Mouse (Mus musculus): Measurements from ENCODE around the gene Maml1. TPM values are rescaled to one million over a fixed set of nuclear protein-coding genes. Genes with fewer than 3 reads are reported as not detected.
A peak's percentile ranks its signal among the peaks of the same experiment; 100 is the strongest.
"Not testable (repeated sequence)": the region's sequence is repeated elsewhere in the genome, so short reads cannot be mapped to it uniquely, and the experiment has no call there.

The Maml1 gene
- polyA plus RNA-seq, 1 experiment from 2014 or later, result 5.6 TPM

DNA sequence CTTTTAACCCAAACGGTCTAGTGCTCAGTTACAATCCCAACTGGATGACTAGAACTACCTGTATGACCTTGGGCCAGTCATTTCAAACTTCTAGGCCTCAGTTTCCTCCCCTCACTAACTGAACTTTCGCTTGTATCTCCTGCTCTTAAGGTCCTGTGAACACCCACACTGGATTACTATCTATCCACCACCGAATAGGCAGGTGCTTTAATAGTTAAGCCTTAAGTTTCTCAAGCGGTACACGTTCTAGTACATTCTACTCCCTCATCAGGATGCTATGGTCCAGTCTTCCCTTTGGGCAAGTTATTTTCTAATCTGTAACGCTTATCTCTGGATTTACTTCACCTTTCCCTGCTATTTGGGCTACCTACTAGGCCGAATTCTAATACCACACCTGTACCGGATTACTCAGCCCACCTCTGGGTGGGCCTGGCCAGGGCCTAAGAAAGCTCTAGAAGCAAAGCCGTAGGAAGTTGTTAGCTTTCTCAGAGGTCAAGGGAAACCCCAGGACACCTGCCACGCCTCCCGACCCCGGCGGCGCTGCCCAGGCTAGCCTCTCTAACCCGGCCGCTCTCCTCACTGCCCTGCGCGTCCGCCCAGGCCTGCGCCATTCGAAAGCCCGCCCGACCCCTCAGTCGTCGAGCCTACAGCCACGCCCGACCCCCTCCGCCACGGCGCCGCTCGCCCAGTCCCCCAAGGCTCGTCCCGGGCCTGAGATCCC, 32.8 kb upstream of the Maml1 start:
- no peaks in the 10 kb centered on the region; the same call in 1 of the 2 replicates for H3K36me3 ChIP-seq (ENCODE audit: control insufficient read depth, insufficient read depth, low read length)
- peak overlapping the region; percentile 94 for H3K9ac ChIP-seq (ENCODE audit: low read depth, low read length)
- peak; percentile 51 for ATAC-seq (replicated peaks; ENCODE audit: low FRiP score)
- peaks cover 28% of the 10 kb centered on the region for H3K4me1 ChIP-seq (replicated peaks; ENCODE audit: control insufficient read depth, insufficient read depth, low read length)
- peak overlapping the region; percentile 88 for H3K27ac ChIP-seq (ENCODE audit: low read depth, low read length)
- DNase-seq (ENCODE audit: low spot score), result no peak
- WGBS, result 1% methylated on average over 34 of the region's 34 CpGs
- H3K9me3 ChIP-seq (ENCODE audit: control insufficient read depth, low read length), result no peaks in the 10 kb centered on the region
- H3K4me3 ChIP-seq (ENCODE audit: low read depth, low read length), result peak overlapping the region; percentile 81
- H3K27me3 ChIP-seq (replicated peaks; ENCODE audit: control insufficient read depth, insufficient read depth, low read length), result no peaks in the 10 kb centered on the region
- peak overlapping the region; percentile 95 for H3K4me2 ChIP-seq

DNA sequence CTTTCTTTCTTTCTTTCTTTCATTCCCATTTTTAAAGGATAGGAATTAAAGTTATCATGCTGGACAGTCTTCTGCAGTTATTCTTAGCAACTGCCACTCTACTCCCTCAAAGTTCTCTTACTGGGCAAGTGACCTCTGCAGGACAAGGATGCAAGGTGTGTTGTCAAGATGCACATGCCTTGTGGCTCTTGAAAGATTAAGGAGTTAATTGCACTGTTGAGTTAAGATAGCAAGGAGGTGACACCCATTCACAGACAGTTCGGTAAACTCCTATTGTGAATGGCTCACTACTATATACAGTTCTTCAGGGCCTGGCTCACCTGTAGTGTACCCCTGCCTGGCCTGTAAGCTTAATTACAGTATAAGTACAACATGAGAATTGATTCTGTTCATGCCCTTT, 31.7 kb upstream of the Maml1 start:
- H3K4me1 ChIP-seq (replicated peaks; ENCODE audit: control insufficient read depth, insufficient read depth, low read length), result peaks cover 28% of the 10 kb centered on the region
- H3K36me3 ChIP-seq (ENCODE audit: control insufficient read depth, insufficient read depth, low read length), result peaks cover 3% of the 10 kb centered on the region; the same call in 1 of the 2 replicates
- peak overlapping the region; percentile 94 for H3K9ac ChIP-seq (ENCODE audit: low read depth, low read length)
- H3K4me2 ChIP-seq, result peak overlapping the region; percentile 95
- no peaks in the 10 kb centered on the region for H3K9me3 ChIP-seq (ENCODE audit: control insufficient read depth, low read length)
- no peak for DNase-seq (ENCODE audit: low spot score)
- WGBS, result 10% methylated on average over 1 of the region's 1 CpGs
- peak; percentile 40 for ATAC-seq (replicated peaks; ENCODE audit: low FRiP score)
- H3K4me3 ChIP-seq (ENCODE audit: low read depth, low read length), result peak overlapping the region; percentile 81
- H3K27me3 ChIP-seq (replicated peaks; ENCODE audit: control insufficient read depth, insufficient read depth, low read length), result no peaks in the 10 kb centered on the region
- peak overlapping the region; percentile 88 for H3K27ac ChIP-seq (ENCODE audit: low read depth, low read length)

DNA sequence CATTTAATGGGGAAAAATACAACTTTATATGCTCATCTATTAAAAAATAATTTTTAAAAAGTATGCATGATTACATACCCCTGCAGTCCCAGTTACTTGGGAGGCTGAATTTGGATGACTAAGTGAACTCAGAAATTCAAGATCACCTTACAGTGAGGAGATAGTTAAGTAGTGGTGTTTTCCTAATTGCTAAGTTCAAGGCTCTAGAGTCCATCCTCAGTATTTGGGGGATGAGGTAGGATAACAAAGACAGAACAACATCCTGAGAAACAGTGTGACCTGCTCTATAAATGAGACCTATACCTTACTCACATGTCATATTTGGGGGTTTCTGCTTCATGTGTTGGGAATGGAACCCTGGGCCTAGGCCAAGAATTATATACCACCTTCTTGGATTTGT, 30.2 kb upstream of the Maml1 start:
- Histone ChIP-seq H3K36me3 (ENCODE audit: control insufficient read depth, insufficient read depth, low read length) (peaks cover 5% of the 10 kb centered on the region; the same call in 1 of the 2 replicates), H3K27ac (ENCODE audit: low read depth, low read length) (no peak overlapping the region; the same call in 1 of the 2 replicates), H3K4me3 (ENCODE audit: low read depth, low read length) (no peak overlapping the region; the same call in 1 of the 2 replicates), H3K27me3 (replicated peaks; ENCODE audit: control insufficient read depth, insufficient read depth, low read length) (no peaks in the 10 kb centered on the region), H3K9ac (ENCODE audit: low read depth, low read length) (no peak overlapping the region), H3K9me3 (ENCODE audit: control insufficient read depth, low read length) (no peaks in the 10 kb centered on the region), H3K4me1 (replicated peaks; ENCODE audit: control insufficient read depth, insufficient read depth, low read length) (peaks cover 28% of the 10 kb centered on the region), H3K4me2 (peak overlapping the region; percentile 95)
- ATAC-seq (replicated peaks; ENCODE audit: low FRiP score) (no peak), DNase-seq (ENCODE audit: low spot score) (no peak)

GRCm38 (mm10) chr11:50321239-50321638, 29.1 kb upstream of the Maml1 start:
- no peak for DNase-seq (ENCODE audit: low spot score)
- Histone ChIP-seq H3K4me1 (replicated peaks; ENCODE audit: control insufficient read depth, insufficient read depth, low read length) (peaks cover 21% of the 10 kb centered on the region), H3K9me3 (ENCODE audit: control insufficient read depth, low read length) (no peaks in the 10 kb centered on the region), H3K4me2 (no peak overlapping the region), H3K9ac (ENCODE audit: low read depth, low read length) (no peak overlapping the region), H3K4me3 (ENCODE audit: low read depth, low read length) (no peak overlapping the region), H3K27me3 (replicated peaks; ENCODE audit: control insufficient read depth, insufficient read depth, low read length) (no peaks in the 10 kb centered on the region), H3K27ac (ENCODE audit: low read depth, low read length) (no peak overlapping the region), H3K36me3 (ENCODE audit: control insufficient read depth, insufficient read depth, low read length) (peaks cover 6% of the 10 kb centered on the region; the same call in 1 of the 2 replicates)
- WGBS, result 90% methylated on average over 6 of the region's 6 CpGs
- ATAC-seq (replicated peaks; ENCODE audit: low FRiP score), result no peak

GRCm38 (mm10) chr11:50319343-50319742, 27.2 kb upstream of the Maml1 start:
- H3K27ac ChIP-seq (ENCODE audit: low read depth, low read length); H3K9ac ChIP-seq (ENCODE audit: low read depth, low read length); H3K9me3 ChIP-seq (ENCODE audit: control insufficient read depth, low read length); H3K36me3 ChIP-seq (ENCODE audit: control insufficient read depth, insufficient read depth, low read length); H3K4me3 ChIP-seq (ENCODE audit: low read depth, low read length); ATAC-seq (replicated peaks; ENCODE audit: low FRiP score); DNase-seq (ENCODE audit: low spot score); H3K4me2 ChIP-seq; H3K27me3 ChIP-seq (replicated peaks; ENCODE audit: control insufficient read depth, insufficient read depth, low read length): not testable (repeated sequence)
- 76% methylated on average over 4 of the region's 4 CpGs for WGBS
- H3K4me1 ChIP-seq (replicated peaks; ENCODE audit: control insufficient read depth, insufficient read depth, low read length), result peaks cover 21% of the 10 kb centered on the region

GRCm38 (mm10) chr11:50312803-50313202, 20.7 kb upstream of the Maml1 start:
- Histone ChIP-seq H3K4me1 (replicated peaks; ENCODE audit: control insufficient read depth, insufficient read depth, low read length) (peaks cover 3% of the 10 kb centered on the region; the same call in 1 of the 2 replicates), H3K27me3 (replicated peaks; ENCODE audit: control insufficient read depth, insufficient read depth, low read length) (no peaks in the 10 kb centered on the region), H3K4me3 (ENCODE audit: low read depth, low read length) (no peak overlapping the region), H3K9ac (ENCODE audit: low read depth, low read length) (0 out of 2 replicates have a peak overlapping the region, but pooled peaks have one; percentile 12), H3K4me2 (no peak overlapping the region), H3K27ac (ENCODE audit: low read depth, low read length) (no peak overlapping the region), H3K36me3 (ENCODE audit: control insufficient read depth, insufficient read depth, low read length) (peaks cover 24% of the 10 kb centered on the region; the same call in 1 of the 2 replicates), H3K9me3 (ENCODE audit: control insufficient read depth, low read length) (no peaks in the 10 kb centered on the region)
- 87% methylated on average over 2 of the region's 2 CpGs for WGBS
- ATAC-seq (replicated peaks; ENCODE audit: low FRiP score) (no peak), DNase-seq (ENCODE audit: low spot score) (no peak)

DNA sequence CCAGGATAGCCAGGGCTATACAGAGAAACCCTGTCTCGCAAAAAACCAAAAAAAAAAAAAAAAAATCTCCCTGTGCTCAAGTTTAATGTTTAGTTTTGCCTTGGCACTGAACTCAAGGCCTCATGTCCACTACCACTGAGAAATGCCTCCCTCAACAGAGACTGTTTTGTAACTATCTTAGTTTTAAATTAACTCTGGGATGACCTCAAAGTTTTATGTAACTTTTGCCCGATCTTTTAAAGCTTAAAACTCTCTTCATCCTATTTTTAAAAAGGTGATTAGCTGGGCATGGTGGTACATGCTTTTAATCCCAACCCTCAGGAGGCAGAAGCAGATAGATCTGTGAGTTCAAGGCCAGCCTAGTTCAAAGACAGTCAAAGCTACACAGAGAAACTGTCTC, 11.3 kb upstream of the Maml1 start:
- peaks cover 76% of the 10 kb centered on the region for H3K36me3 ChIP-seq (ENCODE audit: control insufficient read depth, insufficient read depth, low read length)
- 87% methylated on average over 2 of the region's 2 CpGs for WGBS
- H3K4me1 ChIP-seq (replicated peaks; ENCODE audit: control insufficient read depth, insufficient read depth, low read length), result no peaks in the 10 kb centered on the region
- no peak overlapping the region for H3K27ac ChIP-seq (ENCODE audit: low read depth, low read length)
- no peaks in the 10 kb centered on the region for H3K9me3 ChIP-seq (ENCODE audit: control insufficient read depth, low read length)
- no peak overlapping the region for H3K4me2 ChIP-seq
- no peak for DNase-seq (ENCODE audit: low spot score)
- no peak overlapping the region for H3K9ac ChIP-seq (ENCODE audit: low read depth, low read length)
- no peaks in the 10 kb centered on the region for H3K27me3 ChIP-seq (replicated peaks; ENCODE audit: control insufficient read depth, insufficient read depth, low read length)
- ATAC-seq (replicated peaks; ENCODE audit: low FRiP score), result no peak
- H3K4me3 ChIP-seq (ENCODE audit: low read depth, low read length), result no peak overlapping the region

GRCm38 (mm10) chr11:50291321-50292165, 568 bp downstream of the Maml1 start:
- Histone ChIP-seq H3K9ac (ENCODE audit: low read depth, low read length) (peak overlapping the region; percentile 97), H3K36me3 (ENCODE audit: control insufficient read depth, insufficient read depth, low read length) (peaks cover 25% of the 10 kb centered on the region), H3K27ac (ENCODE audit: low read depth, low read length) (peak overlapping the region; percentile 96), H3K4me2 (peak overlapping the region; percentile 90), H3K4me1 (replicated peaks; ENCODE audit: control insufficient read depth, insufficient read depth, low read length) (peaks cover 15% of the 10 kb centered on the region), H3K27me3 (replicated peaks; ENCODE audit: control insufficient read depth, insufficient read depth, low read length) (no peaks in the 10 kb centered on the region), H3K4me3 (ENCODE audit: low read depth, low read length) (peak overlapping the region; percentile 99), H3K9me3 (ENCODE audit: control insufficient read depth, low read length) (no peaks in the 10 kb centered on the region)
- under 1% methylated on average over 85 of the region's 85 CpGs for WGBS
- peak; percentile 69 for ATAC-seq (replicated peaks; ENCODE audit: low FRiP score)
- DNase-seq (ENCODE audit: low spot score), result peak; percentile 74
